Comparison of ENCODE assay signal across 22 mouse cellular contexts in genomic region chr4:62492682-62493081, GRCm38 (mm10). TPM values are rescaled to one million over a fixed set of nuclear protein-coding genes. Genes with fewer than 3 reads are reported as not detected.
DNase-seq lines count a peak whose midpoint lies in the region; ATAC-seq and TF ChIP-seq lines count a peak whose summit lies in the region.
"Had no signal": no experiment of that assay in that cellular context is flagged by ENCODE, and none has a peak within 500 bp of the region (broad histone marks: within the 10 kb centered on the region; RNA-seq: fewer than 3 reads in every experiment).

No protein-coding gene starts in this region.

- no peak overlapping the region for H3K4me2 ChIP-seq in hindbrain, postnatal 0 days (ENCODE audit: low read depth, low read length)
- no peak overlapping the region for H3K4me2 ChIP-seq in hindbrain, embryonic 12.5 days (replicated peaks)
- H3K4me2 ChIP-seq: embryonic facial prominence, embryonic 13.5 days; heart, embryonic 11.5 days; heart, embryonic 15.5 days; hindbrain, embryonic 14.5 days had no signal

- ATAC-seq in hindbrain, postnatal 0 days: 0 out of 2 replicates have a peak, but pooled peaks have one; percentile 27
- ATAC-seq in hindbrain, embryonic 12.5 days (ENCODE audit: low FRiP score): no peak
- ATAC-seq: activated CD4-positive, CD25-positive, alpha-beta regulatory T cell, adult 4 months; forebrain, embryonic 14.5 days; Patski had no signal

- no peak overlapping the region for H3K27ac ChIP-seq in hindbrain, postnatal 0 days
- no peak overlapping the region for H3K27ac ChIP-seq in hindbrain, embryonic 12.5 days
- peak overlapping the region; percentile 6; the same call in 1 of the 2 replicates for H3K27ac ChIP-seq in left cerebral cortex, adult 2 months
- H3K27ac ChIP-seq: embryonic facial prominence, embryonic 13.5 days; heart, embryonic 15.5 days; hindbrain, embryonic 14.5 days had no signal

- no peak overlapping the region for H3K4me3 ChIP-seq in hindbrain, postnatal 0 days (ENCODE audit: low read length)
- H3K4me3 ChIP-seq in hindbrain, embryonic 12.5 days: no peak overlapping the region
- H3K4me3 ChIP-seq in left cerebral cortex, adult 2 months: no peak overlapping the region
- H3K4me3 ChIP-seq: embryonic facial prominence, embryonic 13.5 days; heart, embryonic 15.5 days had no signal

- 0 out of 2 replicates have a peak, but pooled peaks cover 4% of the 10 kb centered on the region for H3K4me1 ChIP-seq in hindbrain, postnatal 0 days (ENCODE audit: insufficient read depth, low read length)
- no peaks in the 10 kb centered on the region for H3K4me1 ChIP-seq in hindbrain, embryonic 12.5 days
- H3K4me1 ChIP-seq: embryonic facial prominence, embryonic 13.5 days had no signal

- DNase-seq in hindbrain, postnatal 0 days (ENCODE audit: low spot score): peak; percentile 35
- DNase-seq in left cerebral cortex, adult 2 months (ENCODE audit: extremely low spot score in 1 of 2, low spot score in 2 of 2): no peak
- no peak for DNase-seq in left cerebral cortex, postnatal 4 days
- DNase-seq in right cerebral cortex, postnatal 4 days: peak; percentile 33
- no peak for DNase-seq in right cerebral cortex, postnatal 25 days
- DNase-seq: adrenal gland, postnatal 14 days; cerebellum, adult 18-20 months; cerebellum, adult 9-11 months; cerebellum, postnatal 36 days; gastrocnemius, postnatal 36 days; heart, adult 18-20 months; heart, postnatal 14 days had no signal

- no peak for TF ChIP-seq CTCF in hindbrain, postnatal 0 days (IDR thresholded peaks at IDR 0.05; ENCODE audit: low read depth)
- no peak for TF ChIP-seq CTCF in left cerebral cortex, adult 2 months (IDR thresholded peaks at IDR 0.05)

- intact Hi-C loops in left cerebral cortex, adult 2 months (cut with DNase I): no loop called here
- intact Hi-C loops in left cerebral cortex, postnatal 4 days (cut with DNase I): no loop called here

- H3K27me3 ChIP-seq in hindbrain, postnatal 0 days (ENCODE audit: insufficient read depth, low read length): no peaks in the 10 kb centered on the region
- H3K27me3 ChIP-seq in hindbrain, embryonic 12.5 days: no peaks in the 10 kb centered on the region
- H3K27me3 ChIP-seq: CH12.LX; embryonic facial prominence, embryonic 13.5 days; heart, embryonic 15.5 days; Patski had no signal

- no peaks in the 10 kb centered on the region for H3K36me3 ChIP-seq in hindbrain, postnatal 0 days (ENCODE audit: insufficient read depth, low read length)
- H3K36me3 ChIP-seq in hindbrain, embryonic 12.5 days: 0 out of 2 replicates have a peak, but pooled peaks cover 4% of the 10 kb centered on the region
- H3K36me3 ChIP-seq: heart, embryonic 15.5 days had no signal

- H3K9ac ChIP-seq in hindbrain, postnatal 0 days (replicated peaks; ENCODE audit: low read length): no peak overlapping the region
- H3K9ac ChIP-seq in hindbrain, embryonic 12.5 days: no peak overlapping the region
- H3K9ac ChIP-seq: embryonic facial prominence, embryonic 13.5 days; heart, embryonic 15.5 days; hindbrain, embryonic 14.5 days had no signal

- WGBS in hindbrain, postnatal 0 days: 66% methylated on average over 2 of the region's 2 CpGs
- 93% methylated on average over 2 of the region's 2 CpGs for WGBS in hindbrain, embryonic 12.5 days

- no peaks in the 10 kb centered on the region for H3K9me3 ChIP-seq in hindbrain, postnatal 0 days (ENCODE audit: low read length)
- no peaks in the 10 kb centered on the region for H3K9me3 ChIP-seq in hindbrain, embryonic 12.5 days (replicated peaks)
- H3K9me3 ChIP-seq: embryonic facial prominence, embryonic 13.5 days; heart, embryonic 15.5 days had no signal

RNA-seq across cellular contexts. Expression of gene Hdhd3, which starts 10.6 kb away (rescaled TPM):
- total RNA-seq in hindbrain, postnatal 0 days (2014; rRNA removed): 4.1 and 5.1 TPM in 2 replicates
- polyA plus RNA-seq in hindbrain, postnatal 0 days (2015; fragmentation: Nextera tagmentation; extraction: Ambion mirVana): 5.8 and 6.8 TPM in 2 replicates
- 11.8 and 12.7 TPM in 2 replicates for polyA plus RNA-seq in hindbrain, embryonic 12.5 days (2016; fragmentation: Nextera tagmentation; extraction: Ambion mirVana)
- total RNA-seq in left cerebral cortex, adult 2 months (2021): 10 to 100 TPM in 1 of 2 experiments, 1 to 10 TPM in 1; 8.3 to 10.3 TPM
- total RNA-seq in left cerebral cortex, postnatal 4 days (2021): 1 to 10 TPM; 5.7 to 6.6 TPM

RNA-seq across cellular contexts. Expression of gene Bspry, which starts 12.8 kb away (rescaled TPM):
- total RNA-seq in hindbrain, postnatal 0 days (2014; rRNA removed): 0.37 and 2.0 TPM in 2 replicates
- 0.95 and 0.96 TPM in 2 replicates for polyA plus RNA-seq in hindbrain, postnatal 0 days (2015; fragmentation: Nextera tagmentation; extraction: Ambion mirVana)
- polyA plus RNA-seq in hindbrain, embryonic 12.5 days (2016; fragmentation: Nextera tagmentation; extraction: Ambion mirVana): 1.2 and 1.7 TPM in 2 replicates
- under 1 TPM; 0.38 to 0.40 TPM for total RNA-seq in left cerebral cortex, adult 2 months (2021)
- total RNA-seq in left cerebral cortex, postnatal 4 days (2021): under 1 TPM; 0.36 TPM
- total RNA-seq: gastrocnemius, adult 8-10 months had no signal

RNA-seq across cellular contexts. Expression of gene Wdr31, which starts 22.0 kb away (rescaled TPM):
- total RNA-seq in hindbrain, postnatal 0 days (2014; rRNA removed): 3.5 and 4.3 TPM in 2 replicates
- polyA plus RNA-seq in hindbrain, postnatal 0 days (2015; fragmentation: Nextera tagmentation; extraction: Ambion mirVana): 16.4 and 17.6 TPM in 2 replicates
- 8.2 and 9.0 TPM in 2 replicates for polyA plus RNA-seq in hindbrain, embryonic 12.5 days (2016; fragmentation: Nextera tagmentation; extraction: Ambion mirVana)
- total RNA-seq in left cerebral cortex, adult 2 months (2021): 1 to 10 TPM; 6.9 to 8.8 TPM
- total RNA-seq in left cerebral cortex, postnatal 4 days (2021): 10 to 100 TPM; 12.5 to 15.1 TPM

RNA-seq across cellular contexts. Expression of gene Alad, which starts 27.0 kb away (rescaled TPM):
- 50.4 and 50.9 TPM in 2 replicates for total RNA-seq in hindbrain, postnatal 0 days (2014; rRNA removed)
- polyA plus RNA-seq in hindbrain, postnatal 0 days (2015; fragmentation: Nextera tagmentation; extraction: Ambion mirVana): 69.3 and 70.5 TPM in 2 replicates
- polyA plus RNA-seq in hindbrain, embryonic 12.5 days (2016; fragmentation: Nextera tagmentation; extraction: Ambion mirVana): 58.8 and 64.3 TPM in 2 replicates
- 10 to 100 TPM; 32.1 to 34.0 TPM for total RNA-seq in left cerebral cortex, adult 2 months (2021)
- 10 to 100 TPM; 35.3 to 36.8 TPM for total RNA-seq in left cerebral cortex, postnatal 4 days (2021)

RNA-seq across cellular contexts. Expression of gene Pole3, which starts 32.2 kb away (rescaled TPM):
- 19.0 and 25.1 TPM in 2 replicates for total RNA-seq in hindbrain, postnatal 0 days (2014; rRNA removed)
- 66.5 and 70.0 TPM in 2 replicates for polyA plus RNA-seq in hindbrain, postnatal 0 days (2015; fragmentation: Nextera tagmentation; extraction: Ambion mirVana)
- polyA plus RNA-seq in hindbrain, embryonic 12.5 days (2016; fragmentation: Nextera tagmentation; extraction: Ambion mirVana): 80.2 and 84.7 TPM in 2 replicates
- total RNA-seq in left cerebral cortex, adult 2 months (2021): 10 to 100 TPM; 20.4 to 21.5 TPM
- 10 to 100 TPM; 32.4 to 36.6 TPM for total RNA-seq in left cerebral cortex, postnatal 4 days (2021)

Comparison
In these comparisons a context has a peak if more than half of its experiments do, and no peak if none do; other contexts are left out.
1. DNase-seq: peak in hindbrain, postnatal 0 days (single experiment) and right cerebral cortex, postnatal 4 days (single experiment); none in left cerebral cortex, adult 2 months (0 of 2), left cerebral cortex, postnatal 4 days (single experiment) and right cerebral cortex, postnatal 25 days (single experiment).